Comparison of ENCODE assay signal across 19 mouse cellular contexts in genomic region chr11:94727306-94727705, GRCm38 (mm10). TPM values are rescaled to one million over a fixed set of nuclear protein-coding genes. Genes with fewer than 3 reads are reported as not detected.
DNase-seq lines count a peak whose midpoint lies in the region; TF ChIP-seq lines count a peak whose summit lies in the region.
"Had no signal": no experiment of that assay in that cellular context is flagged by ENCODE, and none has a peak within 500 bp of the region (broad histone marks: within the 10 kb centered on the region; RNA-seq: fewer than 3 reads in every experiment).

No protein-coding gene starts in this region.

- peak in 1 of 2 experiments; percentile 4 for DNase-seq in layer of hippocampus, adult 2 months (ENCODE audit: low spot score in 2 of 2)
- no peak for DNase-seq in layer of hippocampus, postnatal 10 days (ENCODE audit: low spot score in 2 of 2)
- DNase-seq in left cerebral cortex, adult 11 months (ENCODE audit: low spot score): peak; percentile 10
- no peak for DNase-seq in left cerebral cortex, adult 2 months (ENCODE audit: extremely low spot score in 1 of 2, low spot score in 2 of 2)
- DNase-seq in telencephalon, adult 2 months (ENCODE audit: low read depth, low spot score): peak; percentile 60
- no peak for DNase-seq in urinary bladder, postnatal 36 days (ENCODE audit: low spot score in 2 of 2)
- DNase-seq: adrenal gland, adult 2 months; adrenal gland, postnatal 10 days; adrenal gland, postnatal 25 days; cerebellum, adult 11-12 months; cerebellum, adult 2 months; cerebellum, adult 9-10 months; cerebellum, postnatal 10 days; cerebellum, postnatal 25 days had no signal

- H3K27ac ChIP-seq in layer of hippocampus, adult 2 months: peak overlapping the region; percentile 55; the same call in 1 of the 2 replicates
- no peak overlapping the region for H3K27ac ChIP-seq in left cerebral cortex, adult 2 months
- H3K27ac ChIP-seq: embryonic facial prominence, embryonic 10.5 days; embryonic facial prominence, embryonic 12.5 days; forebrain, embryonic 13.5 days had no signal

- no peak overlapping the region for H3K4me3 ChIP-seq in layer of hippocampus, adult 2 months
- no peak overlapping the region for H3K4me3 ChIP-seq in left cerebral cortex, adult 2 months
- H3K4me3 ChIP-seq: embryonic facial prominence, embryonic 10.5 days; embryonic facial prominence, embryonic 12.5 days; forebrain, embryonic 13.5 days had no signal

- no peak for TF ChIP-seq CTCF in layer of hippocampus, adult 2 months (conservative IDR thresholded peaks at IDR 0.05)
- no peak for TF ChIP-seq CTCF in left cerebral cortex, adult 2 months (IDR thresholded peaks at IDR 0.05)

- intact Hi-C loops in left cerebral cortex, adult 2 months (cut with DNase I): no loop called here

RNA-seq across cellular contexts. Expression of gene Cdc34b, which starts 14.3 kb away (rescaled TPM):
- total RNA-seq in layer of hippocampus, adult 2 months (2021): not detected
- total RNA-seq in layer of hippocampus, postnatal 10 days (2021): under 1 TPM; 0.65 to 0.71 TPM
- under 1 TPM in 1 of 2 experiments, not detected in 1; 0.58 TPM for total RNA-seq in left cerebral cortex, adult 2 months (2021)

RNA-seq across cellular contexts. Expression of gene Gm11541, which starts 23.0 kb away (rescaled TPM):
- not detected for total RNA-seq in layer of hippocampus, adult 2 months (2021)
- total RNA-seq in layer of hippocampus, postnatal 10 days (2021): not detected
- total RNA-seq in left cerebral cortex, adult 2 months (2021): not detected
- total RNA-seq: adrenal gland, adult 2 months; adrenal gland, postnatal 10 days; adrenal gland, postnatal 25 days; MEL had no signal

RNA-seq across cellular contexts. Expression of gene Xylt2, which starts 50.0 kb away (rescaled TPM):
- total RNA-seq in layer of hippocampus, adult 2 months (2021): 10 to 100 TPM; 25.5 to 27.7 TPM
- 10 to 100 TPM; 24.7 to 30.4 TPM for total RNA-seq in layer of hippocampus, postnatal 10 days (2021)
- 10 to 100 TPM; 25.4 to 26.0 TPM for total RNA-seq in left cerebral cortex, adult 2 months (2021)

RNA-seq across cellular contexts. Expression of gene Tmem92, which starts 55.2 kb away (rescaled TPM):
- total RNA-seq in layer of hippocampus, adult 2 months (2021): not detected
- not detected for total RNA-seq in layer of hippocampus, postnatal 10 days (2021)
- total RNA-seq in left cerebral cortex, adult 2 months (2021): not detected
- total RNA-seq: adrenal gland, adult 2 months; adrenal gland, postnatal 10 days; adrenal gland, postnatal 25 days; adrenal gland, postnatal 4 days; MEL had no signal

Comparison
In these comparisons a context has a peak if more than half of its experiments do, and no peak if none do; other contexts are left out.
1. DNase-seq: peak in left cerebral cortex, adult 11 months (single experiment) and telencephalon, adult 2 months (single experiment); none in layer of hippocampus, postnatal 10 days (0 of 2), left cerebral cortex, adult 2 months (0 of 2) and urinary bladder, postnatal 36 days (0 of 2).